Mouse (Mus musculus): ENCODE data around the gene Kptn.

Kptn gene

DNA sequence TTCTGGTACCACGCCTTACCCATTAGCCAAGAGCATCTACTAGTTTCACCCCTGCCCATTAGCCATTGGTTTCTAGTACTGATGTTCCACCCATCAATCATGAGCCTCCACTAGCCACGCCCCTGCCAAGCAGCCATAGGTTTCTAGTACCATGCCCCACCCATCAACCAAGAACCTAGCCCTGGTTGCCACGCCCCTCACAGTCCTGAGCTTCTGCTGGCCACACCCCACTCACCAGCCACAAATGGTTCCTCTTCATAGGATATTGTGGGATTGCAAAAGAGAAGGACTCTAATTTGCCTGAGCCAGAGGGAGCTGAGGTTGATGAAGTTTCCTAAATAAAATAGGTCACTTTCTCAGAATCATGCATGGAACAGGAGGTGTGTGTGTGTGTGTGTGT, 41.0 kb downstream of the Kptn start:
- DNase-seq (ENCODE audit: low spot score in 2 of 2), result no peak

DNA sequence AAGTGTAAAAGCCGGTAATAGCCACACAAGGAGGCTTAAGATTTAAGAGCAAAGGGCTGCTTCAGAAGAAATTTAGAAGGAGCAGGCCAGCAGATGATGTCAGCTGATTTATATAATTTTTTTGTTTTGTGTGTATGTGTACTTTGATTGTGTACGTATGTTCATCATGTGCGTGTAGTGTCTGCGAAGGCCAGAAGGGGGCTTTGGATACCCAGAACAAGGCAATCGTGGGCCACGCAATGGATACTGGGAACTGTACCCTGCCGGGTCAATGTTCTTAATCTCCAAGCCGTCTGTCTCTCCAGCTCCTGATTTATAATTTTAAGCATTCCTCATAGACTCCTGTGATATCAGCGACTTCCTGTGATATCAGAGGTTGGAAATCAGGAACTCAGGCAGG, 41.6 kb downstream of the Kptn start:
- no peak for DNase-seq (ENCODE audit: low spot score in 2 of 2)

DNA sequence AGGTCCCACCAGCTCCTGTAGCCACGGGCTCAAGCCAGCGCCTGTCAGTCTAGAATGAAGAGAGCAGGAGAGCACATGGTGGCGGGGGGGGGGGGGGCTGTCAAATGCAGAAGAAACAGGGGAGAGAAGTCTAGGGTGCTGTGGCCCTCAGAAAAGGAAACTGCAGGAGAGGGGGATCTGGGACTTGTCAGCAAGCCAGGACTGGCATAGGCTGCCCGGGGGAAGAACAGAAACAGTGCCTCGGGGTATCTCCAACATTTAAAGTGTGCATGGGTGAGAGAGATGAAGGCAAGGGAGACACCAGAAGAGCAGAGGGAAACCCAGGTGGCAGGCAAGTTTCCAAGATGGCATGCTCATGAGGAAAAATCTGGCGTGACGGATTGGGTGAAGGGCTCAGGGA, 42.3 kb downstream of the Kptn start:
- DNase-seq (ENCODE audit: low spot score in 2 of 2), result no peak

DNA sequence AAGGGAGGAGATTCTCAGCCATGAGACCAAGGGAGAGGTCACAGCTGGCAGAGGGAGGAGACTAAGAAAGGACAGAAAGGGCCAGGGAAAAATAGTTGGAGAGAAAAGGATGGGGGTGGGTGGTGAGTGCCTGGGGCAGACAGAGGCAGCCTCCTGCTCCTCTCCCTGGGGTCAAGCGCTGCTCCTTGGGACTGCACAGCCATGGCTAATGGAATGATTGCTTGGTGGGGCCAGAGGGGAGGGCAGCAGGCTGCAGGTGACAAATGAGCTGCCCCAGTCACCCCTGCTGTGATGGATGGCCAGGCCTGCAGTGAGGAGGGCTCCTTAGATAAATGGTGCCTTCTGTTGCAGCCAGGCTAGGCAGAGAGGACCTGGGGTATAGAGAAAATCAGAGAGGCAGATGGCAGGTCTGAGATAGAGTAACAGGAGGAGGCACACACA, 52.5 kb downstream of the Kptn start:
- no peak for DNase-seq (ENCODE audit: low spot score in 2 of 2)

DNA sequence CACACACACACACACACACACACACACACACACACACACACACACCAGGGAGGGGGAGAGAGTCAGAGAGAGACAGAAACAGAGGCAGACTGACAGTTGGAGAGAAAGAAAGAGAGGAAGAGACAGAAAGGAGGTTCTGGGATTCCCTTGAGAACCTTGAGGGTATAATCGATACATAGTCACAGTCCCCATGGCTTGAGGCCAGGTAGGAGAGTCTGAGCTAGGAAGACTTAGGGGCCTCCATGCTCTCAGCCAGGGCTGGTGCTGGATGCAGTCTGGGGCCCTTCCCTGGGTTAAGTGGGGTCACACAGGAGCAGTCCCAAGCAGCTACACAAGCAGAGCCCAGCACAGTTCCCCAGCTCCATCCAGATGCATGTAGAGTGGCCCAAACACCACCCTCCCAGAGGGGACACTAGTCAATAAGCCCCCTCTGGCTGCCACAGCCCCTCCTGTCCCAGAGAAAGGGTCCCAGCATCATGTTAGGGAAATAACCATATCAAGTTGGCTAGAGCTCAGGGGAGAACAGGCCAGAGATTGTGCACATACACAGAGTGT, 53.0 kb downstream of the Kptn start:
- no peak for DNase-seq (ENCODE audit: low spot score in 2 of 2)

DNA sequence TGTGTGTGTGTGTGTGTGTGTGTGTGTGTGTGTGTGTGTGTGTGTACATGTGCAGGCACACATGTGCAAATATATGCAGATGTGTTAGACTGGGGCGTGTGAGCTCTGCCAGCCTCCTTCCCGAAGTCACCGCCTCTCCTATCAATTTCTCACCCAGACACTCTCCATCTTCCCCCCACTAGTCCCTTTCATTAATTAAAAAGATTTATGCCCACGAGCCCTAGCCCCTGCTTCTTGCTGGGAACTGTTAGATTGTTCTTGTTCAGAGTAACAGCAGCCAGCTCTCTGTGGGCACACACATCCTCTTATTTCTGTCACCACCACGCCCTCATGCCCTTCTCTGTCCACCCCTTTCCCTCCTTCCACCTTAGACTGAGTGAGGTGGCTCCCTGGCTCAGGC, 53.5 kb downstream of the Kptn start:
- DNase-seq (ENCODE audit: low spot score in 2 of 2), result no peak

DNA sequence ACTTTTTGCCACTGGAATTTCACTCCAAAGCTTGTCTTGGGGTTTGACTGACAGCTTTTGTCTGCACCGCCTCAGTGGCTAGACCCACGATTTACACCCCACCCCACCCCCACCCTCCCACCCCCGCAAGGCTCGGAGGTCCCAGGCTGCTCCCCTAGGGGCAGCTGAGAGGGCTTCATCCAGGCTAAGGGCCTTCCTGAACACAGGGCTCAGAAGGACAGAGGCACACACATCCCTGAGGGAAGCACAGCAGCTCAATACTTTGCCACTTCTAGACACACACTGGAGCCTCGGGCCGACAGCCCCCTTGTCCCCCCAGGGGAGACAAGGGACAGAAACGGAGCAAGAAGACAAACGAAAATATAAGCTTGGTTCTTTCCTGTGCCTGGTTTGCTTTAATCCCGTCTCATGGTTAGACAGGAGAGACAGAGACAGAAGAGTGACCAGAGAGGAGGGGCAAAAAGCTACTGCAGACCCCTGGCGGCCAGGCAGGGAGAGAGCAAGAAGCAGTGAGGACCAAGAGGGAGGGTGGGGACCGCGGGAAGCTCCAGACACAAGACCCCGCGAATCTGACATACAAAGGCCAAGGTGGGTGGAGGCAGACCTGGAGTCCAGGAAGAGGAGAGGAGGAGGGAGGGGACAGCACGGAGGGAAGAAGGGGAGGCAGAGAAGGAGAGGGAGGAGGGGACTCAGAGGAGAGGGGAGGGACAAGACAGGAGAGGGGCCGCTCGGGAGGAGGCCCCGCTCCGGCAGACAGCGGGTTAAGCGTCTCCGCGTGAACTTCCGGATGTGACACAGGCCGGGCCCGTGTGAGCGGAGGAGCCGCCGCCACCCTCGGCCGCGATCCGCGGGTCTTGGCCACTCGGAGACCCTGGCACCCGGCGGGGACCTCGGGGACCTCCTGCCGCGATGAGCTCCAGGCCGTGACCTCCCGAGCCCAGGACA, 55.2 kb downstream of the Kptn start, which contains the start of gene Meis3:
TSS of gene Meis3 (plus strand) at position 494 of the 945 bp plus-strand sequence.
- peak; percentile 23 to 32 for DNase-seq (ENCODE audit: low spot score in 2 of 2)

DNA sequence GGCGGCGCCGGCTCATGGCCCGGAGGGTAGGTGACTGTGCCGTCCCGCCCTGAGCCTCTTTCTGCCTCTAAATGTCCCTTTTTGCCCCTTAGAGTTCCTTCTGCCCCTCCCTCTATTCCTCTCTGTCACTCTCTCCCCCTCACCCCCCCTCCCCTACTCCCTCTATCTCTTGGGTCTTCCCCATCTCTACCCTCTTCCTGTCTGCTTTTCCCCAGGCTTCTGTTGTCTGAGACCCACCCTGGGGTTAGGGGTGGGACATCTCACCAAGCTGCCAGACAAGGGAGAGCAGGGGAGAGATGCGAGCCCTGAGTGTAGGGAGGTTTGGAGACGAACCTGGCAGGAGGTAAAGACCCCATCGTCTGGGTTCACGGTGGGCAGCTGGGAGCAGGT, 55.8 kb downstream of the Kptn start:
- DNase-seq (ENCODE audit: low spot score in 2 of 2), result no peak
